Mouse (Mus musculus) activated CD4-positive, CD25-positive, alpha-beta regulatory T cell, adult 4 months (primary cell): ENCODE measurements around the gene Gm9573. TPM values are rescaled to one million over a fixed set of nuclear protein-coding genes. Genes with fewer than 3 reads are reported as not detected.
A peak's percentile ranks its signal among the peaks of the same experiment; 100 is the strongest.

Source experiments
- ATAC-seq: one replicate; pipeline ENCODE4 v1.8.0; 2017
- polyA plus RNA-seq, 2 experiments: library from polyadenylated mRNA; unstranded; fragments of 100-300 nt; shearing (Covaris generic); gene quantifications; one replicate each; pipeline ENCODE4 v1.2.1; 2017

Gene Gm9573
- polyA plus RNA-seq, 2 experiments from 2014 or later = not detected

DNA sequence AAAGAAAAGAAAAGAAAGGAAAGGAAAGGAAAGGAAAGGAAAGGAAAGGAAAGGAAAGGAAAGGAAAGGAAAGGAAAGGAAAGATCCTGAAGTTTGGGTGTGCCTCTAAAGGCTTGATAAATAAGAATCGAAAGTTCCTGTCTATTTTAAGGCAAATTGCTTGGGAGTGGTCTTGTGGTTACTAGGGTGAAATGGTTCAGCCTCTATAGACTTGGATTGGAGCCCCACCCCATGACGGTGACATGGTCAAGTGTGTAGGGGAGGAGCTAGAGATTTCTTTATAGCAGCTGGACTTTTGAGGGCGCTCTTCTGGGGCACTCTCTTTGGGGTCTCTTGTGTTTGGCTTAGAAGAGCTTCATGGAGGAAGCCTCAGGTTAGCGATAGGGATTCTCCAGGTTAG lies 32.7 kb downstream of the Gm9573 start:
- ATAC-seq = no peak

DNA sequence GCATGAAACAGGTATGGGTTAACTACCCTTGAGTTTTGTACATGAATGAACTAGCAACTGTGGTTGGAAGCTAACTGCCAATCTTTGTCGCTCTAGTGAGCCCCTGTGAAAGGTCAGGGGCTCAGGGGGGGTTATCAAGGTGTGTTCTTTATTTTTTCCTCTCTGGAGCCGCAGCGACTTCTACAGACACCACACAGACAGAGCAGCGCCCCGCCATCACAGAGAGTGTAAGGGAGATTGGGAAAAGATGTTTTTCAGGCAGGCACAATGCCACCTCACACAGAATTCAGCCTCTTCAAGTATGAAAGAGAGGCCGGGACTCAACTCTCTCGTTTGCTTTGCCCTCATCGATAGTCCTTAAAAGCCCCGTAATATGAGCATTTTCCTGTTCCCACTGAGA lies 34.3 kb downstream of the Gm9573 start:
- ATAC-seq = no peak

DNA sequence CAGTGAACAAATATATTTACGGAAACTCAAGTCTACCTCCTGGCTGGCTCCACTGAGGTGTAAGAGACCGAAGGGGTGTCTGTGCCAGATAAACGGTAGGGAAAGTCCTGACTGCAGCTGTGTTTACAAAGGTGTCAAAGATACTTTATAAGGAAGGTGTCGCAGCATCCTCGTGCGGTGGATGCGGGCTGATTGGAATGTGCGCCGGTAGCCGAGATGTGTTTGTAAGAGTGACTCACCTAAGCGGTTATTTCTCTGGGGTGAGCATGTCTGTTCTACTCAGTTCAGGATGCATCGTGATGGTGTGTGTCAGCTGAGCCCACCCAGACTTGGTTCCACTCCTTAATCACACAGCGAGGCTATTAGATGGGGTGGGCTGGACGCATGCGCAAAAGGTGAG lies 34.7 kb downstream of the Gm9573 start:
- no peak for ATAC-seq

DNA sequence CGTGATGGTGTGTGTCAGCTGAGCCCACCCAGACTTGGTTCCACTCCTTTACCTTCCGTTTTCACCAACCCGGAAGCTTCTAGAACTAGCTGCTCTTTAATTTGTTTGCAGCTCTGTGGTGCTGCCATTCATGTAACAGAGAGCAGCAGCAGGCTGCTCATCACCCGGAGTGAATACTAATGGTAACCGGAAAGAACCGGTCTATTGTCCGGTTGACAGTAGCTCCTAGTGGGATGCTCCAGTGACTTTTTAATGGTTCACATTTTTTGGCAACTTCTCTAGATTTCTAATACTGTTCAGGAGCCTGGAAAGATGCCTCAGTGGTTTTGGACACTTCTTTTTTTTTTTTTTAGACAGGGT lies 35.2 kb downstream of the Gm9573 start:
- no peak for ATAC-seq

DNA sequence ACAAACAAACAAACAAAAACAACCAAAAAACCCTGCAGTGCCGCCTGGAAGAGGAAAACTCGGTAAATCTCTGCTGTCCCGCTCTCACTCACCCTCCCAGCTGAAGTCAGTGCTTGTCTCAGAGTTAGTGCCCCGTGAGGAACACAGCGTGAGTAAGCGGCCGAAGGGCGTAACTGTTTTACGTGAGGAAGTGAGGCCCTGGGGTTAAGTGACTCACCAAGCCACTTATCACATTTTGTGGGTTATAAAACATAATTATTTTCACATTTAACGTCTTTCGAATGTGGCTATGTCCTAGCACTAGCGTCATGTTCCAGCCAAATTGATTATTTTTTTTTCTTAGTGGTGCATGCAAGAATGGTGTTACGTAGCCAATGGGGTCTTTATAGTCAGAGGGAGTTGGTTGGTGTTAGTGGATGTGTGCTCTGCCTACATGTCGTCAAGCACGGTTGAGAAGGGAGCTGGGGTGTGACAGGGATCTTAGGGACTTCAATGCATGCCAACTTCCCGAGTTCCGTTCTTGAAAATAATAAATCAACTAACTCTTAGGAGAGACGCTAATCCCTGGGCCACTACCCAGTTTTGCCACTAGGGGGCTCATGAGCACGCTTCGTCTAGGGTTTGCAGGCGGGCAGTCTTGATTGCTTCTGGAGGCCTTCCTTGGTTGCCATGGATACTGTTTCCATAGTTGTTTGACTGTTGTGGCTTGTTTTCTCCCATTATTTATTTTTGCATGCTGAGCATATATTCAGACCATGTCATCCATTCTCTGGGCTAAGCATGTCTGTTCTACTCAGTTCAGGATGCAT lies 35.8 kb downstream of the Gm9573 start:
- peak; percentile 61 for ATAC-seq

DNA sequence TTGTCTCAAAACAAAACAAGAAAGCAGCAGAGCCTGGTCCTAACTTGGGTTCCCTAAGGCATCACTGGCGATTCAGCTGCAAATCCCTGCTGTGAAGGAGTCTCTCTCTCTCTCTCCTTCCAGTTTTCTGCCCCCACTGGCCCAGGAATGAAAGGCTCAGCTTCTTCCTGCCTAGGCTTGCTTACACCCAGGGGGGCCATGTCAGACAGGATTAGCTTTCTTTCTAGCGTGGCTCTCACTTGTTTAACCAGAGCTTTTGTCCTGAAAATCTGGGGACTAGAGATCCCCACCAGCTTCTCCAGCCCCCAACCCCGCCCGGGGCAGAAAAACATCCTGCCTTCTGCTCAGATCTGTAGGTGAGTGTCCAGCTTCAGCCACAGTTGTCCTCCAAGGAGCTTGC lies 38.0 kb downstream of the Gm9573 start:
- ATAC-seq = no peak

DNA sequence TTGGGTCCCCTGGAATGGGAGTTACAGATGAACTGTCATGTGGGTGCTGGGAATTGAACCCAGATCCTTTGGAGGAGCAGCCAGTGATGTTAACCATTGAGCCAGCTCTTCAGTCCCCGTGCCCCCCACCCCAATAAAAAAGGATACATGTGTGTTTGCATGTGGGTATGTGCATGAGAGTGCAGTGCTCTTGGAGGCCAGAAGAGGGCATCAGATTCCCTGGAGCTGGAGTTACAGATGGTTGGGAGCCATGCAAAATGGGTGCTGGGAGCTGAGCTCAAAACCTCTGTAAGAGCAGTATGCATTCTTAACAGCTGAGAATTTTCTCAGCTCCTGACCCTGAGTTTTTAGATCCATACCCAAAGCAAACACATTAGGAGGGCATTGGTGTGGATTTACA lies 39.1 kb downstream of the Gm9573 start:
- no peak for ATAC-seq

DNA sequence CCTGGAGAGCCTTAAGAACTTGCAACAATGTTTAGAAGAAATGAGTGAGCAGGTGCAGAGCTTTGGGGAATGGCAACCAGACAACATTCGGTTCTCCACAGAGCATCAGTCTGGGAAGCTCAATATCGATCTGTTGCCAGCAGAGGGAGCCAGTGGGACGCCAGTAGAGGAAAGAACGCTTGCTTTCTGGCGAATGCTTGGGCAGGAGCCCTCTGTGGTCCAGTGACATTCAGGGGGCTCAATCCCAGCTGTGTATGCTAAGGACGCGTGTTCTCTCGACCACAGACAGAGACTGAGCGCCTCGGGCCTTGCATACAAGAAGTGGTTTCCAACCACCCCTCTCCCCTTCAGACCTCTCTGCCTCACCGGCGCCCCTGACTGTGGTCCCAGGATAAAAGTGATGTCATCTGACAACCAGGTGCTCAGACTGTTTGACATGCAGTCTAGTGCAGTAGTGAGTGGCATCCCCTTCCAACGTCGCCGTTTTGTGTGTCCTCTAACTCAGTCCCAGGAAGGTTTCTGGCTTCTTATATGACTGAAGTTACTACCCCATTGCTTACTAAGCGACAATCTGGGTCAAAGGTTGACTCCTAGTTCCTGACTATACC lies 42.0 kb downstream of the Gm9573 start:
- no peak for ATAC-seq

DNA sequence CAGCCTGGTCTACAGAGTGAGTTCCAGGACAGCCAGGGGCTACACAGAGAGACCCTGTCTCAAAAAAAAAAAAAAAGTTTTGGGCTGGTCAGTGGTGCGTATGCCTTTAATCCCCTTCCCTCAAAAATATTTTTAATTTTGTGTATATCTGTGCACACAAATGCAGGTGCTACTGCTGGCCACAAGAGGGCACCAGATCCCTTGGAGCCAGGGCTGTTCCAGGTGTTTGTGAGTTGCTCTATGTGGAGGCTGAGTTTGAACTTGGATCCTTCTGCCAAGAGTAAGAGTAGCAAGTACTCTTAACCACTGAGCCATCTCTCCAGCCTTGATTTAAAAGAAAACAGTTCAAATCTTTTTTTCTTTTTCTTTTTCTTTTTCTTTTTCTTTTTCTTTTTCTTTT lies 43.5 kb downstream of the Gm9573 start:
- ATAC-seq = no peak

DNA sequence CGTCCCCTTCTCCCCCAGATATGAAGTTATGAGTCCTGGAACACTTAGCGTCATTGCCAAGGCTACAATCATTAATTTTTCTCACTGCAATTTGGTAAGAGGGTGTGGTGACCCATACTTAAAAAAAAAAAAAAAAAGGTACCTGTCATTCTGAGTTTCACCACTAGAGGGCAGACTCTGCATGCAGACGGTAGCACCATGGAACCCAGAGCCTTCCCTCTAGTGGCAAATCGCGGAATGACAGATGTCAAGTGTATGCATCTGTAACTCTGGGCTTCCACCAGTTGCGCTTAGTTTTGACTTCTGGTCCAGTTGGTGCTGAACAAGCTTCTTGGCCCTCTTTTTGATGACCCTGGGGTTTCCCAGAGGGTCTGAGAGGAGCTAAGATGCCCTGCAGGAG lies 48.2 kb downstream of the Gm9573 start:
- peak; percentile 57 for ATAC-seq

DNA sequence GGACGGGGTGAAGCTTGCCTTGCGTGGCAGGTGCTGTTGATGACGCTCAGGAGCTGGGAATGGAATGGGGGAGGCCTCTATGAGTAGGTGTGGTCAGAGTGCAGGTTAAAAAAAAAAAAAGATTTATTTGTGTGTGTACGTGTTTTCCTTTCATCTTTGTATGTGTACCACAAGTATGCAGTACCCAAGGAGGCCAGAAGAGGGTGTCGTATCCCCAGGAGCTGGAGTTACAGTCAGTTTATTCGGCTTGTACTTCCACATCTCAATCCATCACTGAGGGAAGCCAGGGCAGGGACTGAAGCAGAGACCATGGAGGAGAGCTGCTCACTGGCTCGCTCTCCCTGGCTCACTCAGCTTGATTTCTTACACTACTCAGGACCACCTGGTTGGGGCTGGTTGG lies 55.0 kb downstream of the Gm9573 start:
- no peak for ATAC-seq

DNA sequence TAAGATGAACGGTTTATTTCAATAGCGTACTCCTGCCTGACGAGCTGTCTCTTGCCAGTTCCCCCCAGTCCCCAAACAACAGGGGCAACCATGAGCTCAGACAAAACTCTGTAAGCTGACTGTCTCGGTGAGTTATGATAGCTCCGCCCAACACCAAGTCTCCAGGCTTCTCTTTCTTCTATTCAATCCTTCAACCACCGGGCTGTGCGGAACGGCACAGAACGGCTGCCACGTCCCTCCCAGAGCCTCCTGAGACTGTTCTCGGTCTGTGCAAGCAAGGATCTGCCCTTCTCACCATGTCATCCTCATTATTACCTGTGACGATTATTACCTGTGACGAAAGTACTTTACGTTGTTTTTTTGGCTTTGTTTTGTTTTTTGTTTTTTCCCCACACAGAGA lies 55.6 kb downstream of the Gm9573 start:
- no peak for ATAC-seq

DNA sequence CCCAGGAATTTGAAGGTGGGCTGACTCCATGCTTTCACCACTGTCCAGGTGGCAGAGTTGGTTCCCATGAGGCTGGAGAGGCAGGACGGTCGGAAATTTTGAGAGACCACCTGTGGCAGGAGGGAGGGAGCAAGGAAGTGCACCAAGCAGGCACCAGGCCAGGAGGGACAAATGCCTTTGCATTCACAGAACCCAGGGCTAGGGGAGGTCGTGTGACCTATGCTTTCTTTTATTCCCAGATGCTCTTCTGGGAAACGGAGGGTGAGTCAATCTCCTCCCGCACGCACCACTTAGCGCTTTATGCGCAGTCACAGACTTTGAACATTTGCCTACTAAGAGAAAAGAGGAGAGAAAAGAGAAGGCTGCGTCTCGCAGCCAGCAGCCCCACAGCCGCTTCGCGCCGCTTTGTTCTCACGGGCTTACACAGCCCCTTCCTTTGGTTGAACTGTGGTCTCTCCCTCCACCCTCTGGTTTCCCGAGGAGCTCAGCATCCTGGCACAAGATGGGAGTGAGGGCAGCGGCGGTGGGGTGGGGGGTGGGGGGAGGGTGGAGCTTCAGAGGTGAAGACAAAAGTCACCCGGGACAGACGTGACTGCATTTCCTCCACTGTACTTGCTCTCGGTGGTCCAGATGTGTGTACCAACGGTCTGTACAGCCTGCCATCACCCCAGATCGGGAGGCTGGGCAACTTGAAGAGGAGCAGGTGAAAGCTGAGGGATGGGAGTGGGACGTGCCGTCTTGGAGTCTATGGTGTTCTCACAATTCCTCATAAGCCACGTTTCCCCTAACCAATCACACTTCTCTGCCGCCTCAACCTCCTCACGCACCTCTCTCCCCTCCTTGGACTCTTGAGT lies 57.1 kb downstream of the Gm9573 start:
- no peak for ATAC-seq

Other genes starting within 250 kb of the Gm9573 start
- gene H2-Q4, start 247.0 kb downstream of the Gm9573 start, polyA plus RNA-seq = 10 to 100 TPM; 12.1 to 12.7 TPM
- 100 to 1,000 TPM; 450 to 531 TPM for gene H2-Q6, start 201.8 kb downstream of the Gm9573 start, polyA plus RNA-seq
- gene H2-Q7, start 187.5 kb downstream of the Gm9573 start, polyA plus RNA-seq = 1,000 to 10,000 TPM; 1,012 to 1,237 TPM
- gene H2-Q10, start 156.5 kb downstream of the Gm9573 start, polyA plus RNA-seq = 10 to 100 TPM in 1 of 2 experiments, 1 to 10 TPM in 1; 7.3 to 20.1 TPM
- under 1 TPM in 1 of 2 experiments, not detected in 1; 0.36 TPM for gene Pou5f1, start 120.6 kb downstream of the Gm9573 start, polyA plus RNA-seq
- 10 to 100 TPM; 29.2 to 36.6 TPM for gene Tcf19, start 109.8 kb downstream of the Gm9573 start, polyA plus RNA-seq
- gene Cchcr1, start 109.5 kb downstream of the Gm9573 start, polyA plus RNA-seq = 1 to 10 TPM; 3.7 to 5.0 TPM
- not detected for gene Psors1c2, start 93.4 kb downstream of the Gm9573 start, polyA plus RNA-seq
- not detected for gene Cdsn, start 74.5 kb downstream of the Gm9573 start, polyA plus RNA-seq
- gene 2300002M23Rik, start 59.2 kb downstream of the Gm9573 start, polyA plus RNA-seq = not detected
- not detected for gene Sfta2, start 25.1 kb downstream of the Gm9573 start, polyA plus RNA-seq
- gene Mucl3, start 17.1 kb upstream of the Gm9573 start, polyA plus RNA-seq = under 1 TPM in 1 of 2 experiments, not detected in 1; 0.36 TPM
- 10 to 100 TPM in 1 of 2 experiments, 1 to 10 TPM in 1; 9.3 to 11.8 TPM for gene Vars2, start 41.0 kb upstream of the Gm9573 start, polyA plus RNA-seq
- gene Gtf2h4, start 47.1 kb upstream of the Gm9573 start, polyA plus RNA-seq = 10 to 100 TPM; 11.5 to 30.4 TPM
- gene Ddr1, start 78.0 kb upstream of the Gm9573 start, polyA plus RNA-seq = under 1 TPM; 0.66 to 0.71 TPM
- gene Ier3, start 195.0 kb upstream of the Gm9573 start, polyA plus RNA-seq = under 1 TPM; 0.60 TPM
- 10 to 100 TPM; 19.9 to 22.9 TPM for gene Flot1, start 196.6 kb upstream of the Gm9573 start, polyA plus RNA-seq
- gene Tubb5, start 211.7 kb upstream of the Gm9573 start, polyA plus RNA-seq = 100 to 1,000 TPM; 410 to 652 TPM
- gene Mdc1, start 214.9 kb upstream of the Gm9573 start, polyA plus RNA-seq = 1 to 10 TPM; 4.1 to 6.4 TPM
- gene Nrm, start 234.7 kb upstream of the Gm9573 start, polyA plus RNA-seq = 10 to 100 TPM; 38.4 to 44.7 TPM
- gene Ppp1r18, start 239.0 kb upstream of the Gm9573 start, polyA plus RNA-seq = 100 to 1,000 TPM; 228 to 247 TPM